In genomic region chr17:45628885-45629855, GRCm38 (mm10) we compare ENCODE assay signal across 8 mouse cellular contexts. TPM values are rescaled to one million over a fixed set of nuclear protein-coding genes. Genes with fewer than 3 reads are reported as not detected.
DNase-seq lines count a peak whose midpoint lies in the region; ATAC-seq and TF ChIP-seq lines count a peak whose summit lies in the region.

No protein-coding gene starts in this region.

- peak overlapping the region; percentile 87 for H3K4me2 ChIP-seq in embryonic facial prominence, embryonic 13.5 days
- peak overlapping the region; percentile 69 for H3K4me2 ChIP-seq in hindbrain, postnatal 0 days (ENCODE audit: low read depth, low read length)

- no peaks in the 10 kb centered on the region for H3K9me3 ChIP-seq in embryonic facial prominence, embryonic 13.5 days
- H3K9me3 ChIP-seq in hindbrain, postnatal 0 days (ENCODE audit: low read length) = no peaks in the 10 kb centered on the region

- peak; percentile 15 for DNase-seq in adrenal gland, adult 2 months
- DNase-seq in adrenal gland, adult 8-10 months = no peak
- peak; percentile 42 for DNase-seq in hindbrain, postnatal 0 days (ENCODE audit: low spot score)
- peak; percentile 62 for DNase-seq in lung, postnatal 10 days
- DNase-seq in adipocyte (ENCODE audit: low spot score) = no peak
- no peak for DNase-seq in ovary, postnatal 36 days (ENCODE audit: low spot score)
- no peak for DNase-seq in adrenal gland, postnatal 14 days

- no peaks in the 10 kb centered on the region for H3K27me3 ChIP-seq in embryonic facial prominence, embryonic 13.5 days
- H3K27me3 ChIP-seq in hindbrain, postnatal 0 days (ENCODE audit: insufficient read depth, low read length) = no peaks in the 10 kb centered on the region

- 67% methylated on average over 13 of the region's 13 CpGs for WGBS in embryonic facial prominence, embryonic 13.5 days
- 62% methylated on average over 13 of the region's 13 CpGs for WGBS in hindbrain, postnatal 0 days

- H3K36me3 ChIP-seq in embryonic facial prominence, embryonic 13.5 days = no peaks in the 10 kb centered on the region
- no peaks in the 10 kb centered on the region for H3K36me3 ChIP-seq in hindbrain, postnatal 0 days (ENCODE audit: insufficient read depth, low read length)

- TF ChIP-seq CTCF in hindbrain, postnatal 0 days (IDR thresholded peaks at IDR 0.05; ENCODE audit: low read depth) = no peak

- ATAC-seq in embryonic facial prominence, embryonic 13.5 days (ENCODE audit: insufficient number of reproducible peaks, insufficient read depth, low FRiP score, low TSS enrichment, low read depth) = no peak
- peak; percentile 24 for ATAC-seq in hindbrain, postnatal 0 days

- peak overlapping the region; percentile 70; the same call in 1 of the 2 replicates for H3K9ac ChIP-seq in embryonic facial prominence, embryonic 13.5 days
- no peak overlapping the region for H3K9ac ChIP-seq in hindbrain, postnatal 0 days (replicated peaks; ENCODE audit: low read length)

- H3K27ac ChIP-seq in embryonic facial prominence, embryonic 13.5 days = 0 out of 2 replicates have a peak overlapping the region, but pooled peaks have one; percentile 16
- peak overlapping the region; percentile 82 for H3K27ac ChIP-seq in hindbrain, postnatal 0 days

- H3K4me1 ChIP-seq in embryonic facial prominence, embryonic 13.5 days = peaks cover 14% of the 10 kb centered on the region
- peaks cover 6% of the 10 kb centered on the region; the same call in 1 of the 2 replicates for H3K4me1 ChIP-seq in hindbrain, postnatal 0 days (ENCODE audit: insufficient read depth, low read length)

- peak overlapping the region; percentile 48 for H3K4me3 ChIP-seq in embryonic facial prominence, embryonic 13.5 days
- peak overlapping the region; percentile 32; the same call in 1 of the 2 replicates for H3K4me3 ChIP-seq in hindbrain, postnatal 0 days (ENCODE audit: low read length)

RNA-seq across cellular contexts. Expression of gene Mymx, which starts 27.3 kb away (rescaled TPM):
- not detected for total RNA-seq in adrenal gland, adult 2 months (2021)
- 0.18 and 0.55 TPM in 2 replicates for polyA plus RNA-seq in adrenal gland, adult 2 months (2012; rRNA removed)
- under 1 TPM in 2 of 4 experiments, not detected in 2; 0.32 to 0.38 TPM for total RNA-seq in adrenal gland, adult 8-10 months (2022)
- 3.8 and 5.5 TPM in 2 replicates for polyA plus RNA-seq in embryonic facial prominence, embryonic 13.5 days (2015; fragmentation: Nextera tagmentation; extraction: Ambion mirVana)
- total RNA-seq in hindbrain, postnatal 0 days (2014; rRNA removed) = not detected in 2 replicates
- not detected in 2 replicates for polyA plus RNA-seq in hindbrain, postnatal 0 days (2015; fragmentation: Nextera tagmentation; extraction: Ambion mirVana)
- total RNA-seq in adrenal gland, postnatal 14 days (2021) = 0.44 TPM in 1 of 2 replicates, not detected in the other

RNA-seq across cellular contexts. Expression of gene Slc29a1, which starts 29.8 kb away (rescaled TPM):
- 100 to 1,000 TPM; 104 to 197 TPM for total RNA-seq in adrenal gland, adult 2 months (2021)
- polyA plus RNA-seq in adrenal gland, adult 2 months (2012; rRNA removed) = 288 and 410 TPM in 2 replicates
- total RNA-seq in adrenal gland, adult 8-10 months (2022) = 100 to 1,000 TPM; 145 to 174 (median 158) TPM
- 69.8 and 77.4 TPM in 2 replicates for polyA plus RNA-seq in embryonic facial prominence, embryonic 13.5 days (2015; fragmentation: Nextera tagmentation; extraction: Ambion mirVana)
- total RNA-seq in hindbrain, postnatal 0 days (2014; rRNA removed) = 170 and 354 TPM in 2 replicates
- 60.6 and 77.6 TPM in 2 replicates for polyA plus RNA-seq in hindbrain, postnatal 0 days (2015; fragmentation: Nextera tagmentation; extraction: Ambion mirVana)
- total RNA-seq in adrenal gland, postnatal 14 days (2021) = 114 and 140 TPM in 2 replicates

RNA-seq across cellular contexts. Expression of gene Capn11, which starts 30.0 kb away (rescaled TPM):
- under 1 TPM; 0.59 to 0.95 TPM for total RNA-seq in adrenal gland, adult 2 months (2021)
- polyA plus RNA-seq in adrenal gland, adult 2 months (2012; rRNA removed) = 0.03 TPM in 1 of 2 replicates, not detected in the other
- under 1 TPM in 1 of 4 experiments, not detected in 3; 0.89 TPM for total RNA-seq in adrenal gland, adult 8-10 months (2022)
- 0.63 and 0.84 TPM in 2 replicates for polyA plus RNA-seq in embryonic facial prominence, embryonic 13.5 days (2015; fragmentation: Nextera tagmentation; extraction: Ambion mirVana)
- total RNA-seq in hindbrain, postnatal 0 days (2014; rRNA removed) = 0.42 and 1.8 TPM in 2 replicates
- polyA plus RNA-seq in hindbrain, postnatal 0 days (2015; fragmentation: Nextera tagmentation; extraction: Ambion mirVana) = 0.14 and 2.0 TPM in 2 replicates
- 0.11 and 0.49 TPM in 2 replicates for total RNA-seq in adrenal gland, postnatal 14 days (2021)

RNA-seq across cellular contexts. Expression of gene Hsp90ab1, which starts 56.1 kb away (rescaled TPM):
- 1,000 to 10,000 TPM; 1,973 to 2,851 TPM for total RNA-seq in adrenal gland, adult 2 months (2021)
- 197 and 291 TPM in 2 replicates for polyA plus RNA-seq in adrenal gland, adult 2 months (2012; rRNA removed)
- 1,000 to 10,000 TPM; 1,432 to 3,205 (median 1,905) TPM for total RNA-seq in adrenal gland, adult 8-10 months (2022)
- 1,480 and 1,606 TPM in 2 replicates for polyA plus RNA-seq in embryonic facial prominence, embryonic 13.5 days (2015; fragmentation: Nextera tagmentation; extraction: Ambion mirVana)
- total RNA-seq in hindbrain, postnatal 0 days (2014; rRNA removed) = 982 and 1,365 TPM in 2 replicates
- 1,472 and 1,504 TPM in 2 replicates for polyA plus RNA-seq in hindbrain, postnatal 0 days (2015; fragmentation: Nextera tagmentation; extraction: Ambion mirVana)
- 1,351 and 1,485 TPM in 2 replicates for total RNA-seq in adrenal gland, postnatal 14 days (2021)

RNA-seq across cellular contexts. Expression of gene Mrpl14, which starts 57.0 kb away (rescaled TPM):
- total RNA-seq in adrenal gland, adult 2 months (2021) = 100 to 1,000 TPM; 126 to 132 TPM
- polyA plus RNA-seq in adrenal gland, adult 2 months (2012; rRNA removed) = 223 and 257 TPM in 2 replicates
- total RNA-seq in adrenal gland, adult 8-10 months (2022) = 100 to 1,000 TPM; 109 to 120 (median 112) TPM
- polyA plus RNA-seq in embryonic facial prominence, embryonic 13.5 days (2015; fragmentation: Nextera tagmentation; extraction: Ambion mirVana) = 146 and 152 TPM in 2 replicates
- total RNA-seq in hindbrain, postnatal 0 days (2014; rRNA removed) = 41.3 and 58.7 TPM in 2 replicates
- 117 and 119 TPM in 2 replicates for polyA plus RNA-seq in hindbrain, postnatal 0 days (2015; fragmentation: Nextera tagmentation; extraction: Ambion mirVana)
- 119 and 122 TPM in 2 replicates for total RNA-seq in adrenal gland, postnatal 14 days (2021)

Comparison
In these comparisons a context has a peak if more than half of its experiments do, and no peak if none do; other contexts are left out.
1. DNase-seq: peak in adrenal gland, adult 2 months (single experiment), hindbrain, postnatal 0 days (single experiment) and lung, postnatal 10 days (single experiment); none in adrenal gland, adult 8-10 months (single experiment), adipocyte (single experiment), ovary, postnatal 36 days (single experiment) and adrenal gland, postnatal 14 days (single experiment).